Mouse (Mus musculus): ENCODE measurements around the gene Actn2. TPM values are rescaled to one million over a fixed set of nuclear protein-coding genes. Genes with fewer than 3 reads are reported as not detected.

The Actn2 gene
- total RNA-seq, 2 experiments from 2014 or later = 2,111 to 2,171 TPM

- no peak for DNase-seq
Measured at GRCm38 (mm10) chr13:12256871-12257390, 83.6 kb downstream of the Actn2 start.

- DNase-seq = no peak
Measured at GRCm38 (mm10) chr13:12255911-12256705, 84.5 kb downstream of the Actn2 start.

- no peak for DNase-seq
Measured at GRCm38 (mm10) chr13:12250496-12250895, 90.1 kb downstream of the Actn2 start.

GRCm38 (mm10) chr13:12249195-12249898, 91.2 kb downstream of the Actn2 start:
- DNase-seq = no peak

- DNase-seq = no peak
Measured at GRCm38 (mm10) chr13:12245938-12246337, 94.6 kb downstream of the Actn2 start.

- DNase-seq = peak; percentile 78
Measured at GRCm38 (mm10) chr13:12243991-12244390, 96.6 kb downstream of the Actn2 start.

- no peak for DNase-seq
Measured at GRCm38 (mm10) chr13:12232141-12232540, 108.4 kb downstream of the Actn2 start.

- no peak for DNase-seq
Measured at GRCm38 (mm10) chr13:12228248-12228647, 112.3 kb downstream of the Actn2 start.

GRCm38 (mm10) chr13:12227606-12228005, 113.0 kb downstream of the Actn2 start:
- DNase-seq = no peak

Other genes starting within 250 kb of the Actn2 start
- gene Ryr2, start 233.8 kb downstream of the Actn2 start, total RNA-seq (2021) = 100 to 1,000 TPM; 710 to 754 TPM
- 10 to 100 TPM; 35.7 to 36.0 TPM for gene Mtr, start 82.6 kb downstream of the Actn2 start, total RNA-seq (2021)
- 10 to 100 TPM; 19.8 to 20.4 TPM for gene Heatr1, start 54.3 kb upstream of the Actn2 start, total RNA-seq (2021)
- gene Lgals8, start 124.2 kb upstream of the Actn2 start, total RNA-seq (2021) = 10 to 100 TPM; 28.0 to 32.3 TPM
- under 1 TPM; 0.07 to 0.20 TPM for gene Edaradd, start 179.7 kb upstream of the Actn2 start, total RNA-seq (2021)
- 1 to 10 TPM; 1.7 to 2.3 TPM for gene Ero1lb, start 225.1 kb upstream of the Actn2 start, total RNA-seq (2021)